Mouse (Mus musculus): ENCODE measurements around the gene Sept1. TPM values are rescaled to one million over a fixed set of nuclear protein-coding genes. Genes with fewer than 3 reads are reported as not detected.
"Not testable (repeated sequence)": the region's sequence is repeated elsewhere in the genome, so short reads cannot be mapped to it uniquely, and the experiment has no call there.

The Sept1 gene
- polyA plus RNA-seq, 1 experiment from 2014 or later = 15.8 TPM

- WGBS = 77% methylated on average over 3 of the region's 3 CpGs
- no peak for ATAC-seq (ENCODE audit: low FRiP score)
- Histone ChIP-seq H3K9ac (replicated peaks) (no peak overlapping the region), H3K27me3 (replicated peaks) (no peaks in the 10 kb centered on the region), H3K4me2 (no peak overlapping the region), H3K27ac (replicated peaks) (no peak overlapping the region), H3K9me3 (replicated peaks) (no peaks in the 10 kb centered on the region), H3K4me3 (replicated peaks) (no peak overlapping the region), H3K4me1 (no peaks in the 10 kb centered on the region), H3K36me3 (no peaks in the 10 kb centered on the region)
These were observed 47.3 kb downstream of the Sept1 start for GRCm38 (mm10) chr7:127185601-127186000.

GRCm38 (mm10) chr7:127184720-127185119, 48.2 kb downstream of the Sept1 start:
- Histone ChIP-seq H3K4me2 (no peak overlapping the region), H3K4me3 (replicated peaks) (no peak overlapping the region), H3K27ac (replicated peaks) (no peak overlapping the region), H3K9ac (replicated peaks) (no peak overlapping the region), H3K4me1 (no peaks in the 10 kb centered on the region), H3K27me3 (replicated peaks) (no peaks in the 10 kb centered on the region), H3K36me3 (no peaks in the 10 kb centered on the region), H3K9me3 (replicated peaks) (no peaks in the 10 kb centered on the region)
- 100% methylated on average over 1 of the region's 1 CpGs for WGBS
- no peak for ATAC-seq (ENCODE audit: low FRiP score)

GRCm38 (mm10) chr7:127183828-127184227, 49.1 kb downstream of the Sept1 start:
- Histone ChIP-seq H3K4me3 (replicated peaks) (no peak overlapping the region), H3K9ac (replicated peaks) (no peak overlapping the region)
- WGBS = 79% methylated on average over 6 of the region's 6 CpGs

GRCm38 (mm10) chr7:127183345-127183744, 49.6 kb downstream of the Sept1 start:
- Histone ChIP-seq H3K4me1 (no peaks in the 10 kb centered on the region), H3K27me3 (replicated peaks) (no peaks in the 10 kb centered on the region), H3K9ac (replicated peaks) (no peak overlapping the region), H3K4me3 (replicated peaks) (no peak overlapping the region), H3K27ac (replicated peaks) (no peak overlapping the region), H3K4me2 (no peak overlapping the region), H3K36me3 (no peaks in the 10 kb centered on the region), H3K9me3 (replicated peaks) (no peaks in the 10 kb centered on the region)
- no peak for ATAC-seq (ENCODE audit: low FRiP score)
- 83% methylated on average over 8 of the region's 8 CpGs for WGBS

More at GRCm38 (mm10) chr7:127183828-127184227, 49.1 kb downstream of the Sept1 start:
- ATAC-seq (ENCODE audit: low FRiP score) = no peak
- Histone ChIP-seq H3K9me3 (replicated peaks) (no peaks in the 10 kb centered on the region), H3K27ac (replicated peaks) (no peak overlapping the region), H3K27me3 (replicated peaks) (no peaks in the 10 kb centered on the region), H3K4me1 (no peaks in the 10 kb centered on the region), H3K36me3 (no peaks in the 10 kb centered on the region), H3K4me2 (no peak overlapping the region)

- not testable (repeated sequence) for H3K27me3 ChIP-seq (replicated peaks); H3K9me3 ChIP-seq (replicated peaks); H3K4me1 ChIP-seq; H3K9ac ChIP-seq (replicated peaks); H3K4me2 ChIP-seq; ATAC-seq (ENCODE audit: low FRiP score); H3K36me3 ChIP-seq; H3K27ac ChIP-seq (replicated peaks); H3K4me3 ChIP-seq (replicated peaks)
- 42% methylated on average over 3 of the region's 3 CpGs for WGBS
These were observed 51.2 kb downstream of the Sept1 start for GRCm38 (mm10) chr7:127181724-127182123.

GRCm38 (mm10) chr7:127180783-127181182, 52.1 kb downstream of the Sept1 start:
- WGBS = 79% methylated on average over 2 of the region's 2 CpGs
- no peaks in the 10 kb centered on the region for H3K9me3 ChIP-seq (replicated peaks)

GRCm38 (mm10) chr7:127176937-127177336, 56.0 kb downstream of the Sept1 start:
- H3K36me3 ChIP-seq = no peaks in the 10 kb centered on the region
- H3K4me2 ChIP-seq = no peak overlapping the region
- H3K9ac ChIP-seq (replicated peaks) = no peak overlapping the region
- no peak overlapping the region for H3K4me3 ChIP-seq (replicated peaks)
- H3K4me1 ChIP-seq = no peaks in the 10 kb centered on the region
- no peak overlapping the region for H3K27ac ChIP-seq (replicated peaks)
- WGBS = 76% methylated on average over 4 of the region's 4 CpGs
- H3K27me3 ChIP-seq (replicated peaks) = no peaks in the 10 kb centered on the region
- no peaks in the 10 kb centered on the region for H3K9me3 ChIP-seq (replicated peaks)
- no peak for ATAC-seq (ENCODE audit: low FRiP score)

More at GRCm38 (mm10) chr7:127180783-127181182, 52.1 kb downstream of the Sept1 start:
- no peak overlapping the region for H3K4me3 ChIP-seq (replicated peaks)
- no peaks in the 10 kb centered on the region for H3K36me3 ChIP-seq
- no peak for ATAC-seq (ENCODE audit: low FRiP score)
- no peaks in the 10 kb centered on the region for H3K4me1 ChIP-seq
- no peak overlapping the region for H3K27ac ChIP-seq (replicated peaks)
- H3K9ac ChIP-seq (replicated peaks) = no peak overlapping the region
- no peak overlapping the region for H3K4me2 ChIP-seq
- H3K27me3 ChIP-seq (replicated peaks) = no peaks in the 10 kb centered on the region

- Histone ChIP-seq H3K36me3 (no peaks in the 10 kb centered on the region), H3K4me2 (no peak overlapping the region), H3K9me3 (replicated peaks) (no peaks in the 10 kb centered on the region), H3K4me1 (no peaks in the 10 kb centered on the region), H3K27me3 (replicated peaks) (no peaks in the 10 kb centered on the region), H3K9ac (replicated peaks) (no peak overlapping the region), H3K4me3 (replicated peaks) (no peak overlapping the region), H3K27ac (replicated peaks) (no peak overlapping the region)
- WGBS = 94% methylated on average over 5 of the region's 5 CpGs
- no peak for ATAC-seq (ENCODE audit: low FRiP score)
These were observed 66.4 kb downstream of the Sept1 start for GRCm38 (mm10) chr7:127166501-127166900.

- no peak overlapping the region for H3K9ac ChIP-seq (replicated peaks)
- H3K36me3 ChIP-seq = no peaks in the 10 kb centered on the region
- no peaks in the 10 kb centered on the region for H3K27me3 ChIP-seq (replicated peaks)
- H3K4me2 ChIP-seq = no peak overlapping the region
- no peak overlapping the region for H3K4me3 ChIP-seq (replicated peaks)
- H3K27ac ChIP-seq (replicated peaks) = no peak overlapping the region
- ATAC-seq (ENCODE audit: low FRiP score) = no peak
- no peaks in the 10 kb centered on the region for H3K4me1 ChIP-seq
- WGBS = 90% methylated on average over 12 of the region's 12 CpGs
- H3K9me3 ChIP-seq (replicated peaks) = no peaks in the 10 kb centered on the region
These were observed 67.1 kb downstream of the Sept1 start for GRCm38 (mm10) chr7:127165607-127166493.

Other genes with a start within 250 kb of the Sept1 start
- gene Mvp, start 218.5 kb downstream of the Sept1 start, polyA plus RNA-seq (2015; fragmentation: Nextera tagmentation; extraction: Ambion mirVana) = 5.2 and 11.6 TPM in 2 replicates
- gene Pagr1b, start 216.6 kb downstream of the Sept1 start, polyA plus RNA-seq (2015; fragmentation: Nextera tagmentation; extraction: Ambion mirVana) = 0.79 and 1.2 TPM in 2 replicates
- gene Pagr1a, start 215.8 kb downstream of the Sept1 start, polyA plus RNA-seq (2015; fragmentation: Nextera tagmentation; extraction: Ambion mirVana) = 52.5 and 80.1 TPM in 2 replicates
- 18.8 and 54.5 TPM in 2 replicates for gene Gm42742, start 212.0 kb downstream of the Sept1 start, polyA plus RNA-seq (2015; fragmentation: Nextera tagmentation; extraction: Ambion mirVana)
- gene Prrt2, start 211.9 kb downstream of the Sept1 start, polyA plus RNA-seq (2015; fragmentation: Nextera tagmentation; extraction: Ambion mirVana) = 69.9 and 72.5 TPM in 2 replicates
- gene Maz, start 206.1 kb downstream of the Sept1 start, polyA plus RNA-seq (2015; fragmentation: Nextera tagmentation; extraction: Ambion mirVana) = 78.1 and 82.6 TPM in 2 replicates
- 20.0 and 40.9 TPM in 2 replicates for gene Kif22, start 190.7 kb downstream of the Sept1 start, polyA plus RNA-seq (2015; fragmentation: Nextera tagmentation; extraction: Ambion mirVana)
- not detected in 2 replicates for gene Zg16, start 145.8 kb downstream of the Sept1 start, polyA plus RNA-seq (2015; fragmentation: Nextera tagmentation; extraction: Ambion mirVana)
- 2.4 and 8.6 TPM in 2 replicates for gene AI467606, start 141.8 kb downstream of the Sept1 start, polyA plus RNA-seq (2015; fragmentation: Nextera tagmentation; extraction: Ambion mirVana)
- gene Qprt, start 110.9 kb downstream of the Sept1 start, polyA plus RNA-seq (2015; fragmentation: Nextera tagmentation; extraction: Ambion mirVana) = 0.75 and 1.1 TPM in 2 replicates
- 0.08 and 2.8 TPM in 2 replicates for gene Spn, start 95.3 kb downstream of the Sept1 start, polyA plus RNA-seq (2015; fragmentation: Nextera tagmentation; extraction: Ambion mirVana)
- gene Cd2bp2, start 37.1 kb downstream of the Sept1 start, polyA plus RNA-seq (2015; fragmentation: Nextera tagmentation; extraction: Ambion mirVana) = 64.2 and 65.8 TPM in 2 replicates
- gene Tbc1d10b, start 24.7 kb downstream of the Sept1 start, polyA plus RNA-seq (2015; fragmentation: Nextera tagmentation; extraction: Ambion mirVana) = 30.0 and 35.6 TPM in 2 replicates
- 42.1 and 72.2 TPM in 2 replicates for gene Mylpf, start 24.2 kb downstream of the Sept1 start, polyA plus RNA-seq (2015; fragmentation: Nextera tagmentation; extraction: Ambion mirVana)
- 47.5 and 48.8 TPM in 2 replicates for gene Zfp553, start 69 bp downstream of the Sept1 start, polyA plus RNA-seq (2015; fragmentation: Nextera tagmentation; extraction: Ambion mirVana)
- 72.3 and 83.5 TPM in 2 replicates for gene Zfp771, start 11.1 kb upstream of the Sept1 start, polyA plus RNA-seq (2015; fragmentation: Nextera tagmentation; extraction: Ambion mirVana)
- 128 and 136 TPM in 2 replicates for gene Dctpp1, start 27.6 kb upstream of the Sept1 start, polyA plus RNA-seq (2015; fragmentation: Nextera tagmentation; extraction: Ambion mirVana)
- gene Sephs2, start 40.9 kb upstream of the Sept1 start, polyA plus RNA-seq (2015; fragmentation: Nextera tagmentation; extraction: Ambion mirVana) = 67.5 and 73.1 TPM in 2 replicates
- gene Itgal, start 63.1 kb upstream of the Sept1 start, polyA plus RNA-seq (2015; fragmentation: Nextera tagmentation; extraction: Ambion mirVana) = 0.18 and 5.4 TPM in 2 replicates
- gene Zfp768, start 112.5 kb upstream of the Sept1 start, polyA plus RNA-seq (2015; fragmentation: Nextera tagmentation; extraction: Ambion mirVana) = 17.4 and 17.8 TPM in 2 replicates
- gene Zfp747, start 142.9 kb upstream of the Sept1 start, polyA plus RNA-seq (2015; fragmentation: Nextera tagmentation; extraction: Ambion mirVana) = 8.1 and 8.5 TPM in 2 replicates
- gene 9130019O22Rik, start 154.0 kb upstream of the Sept1 start, polyA plus RNA-seq (2015; fragmentation: Nextera tagmentation; extraction: Ambion mirVana) = 4.4 and 4.8 TPM in 2 replicates
- gene E430018J23Rik, start 160.5 kb upstream of the Sept1 start, polyA plus RNA-seq (2015; fragmentation: Nextera tagmentation; extraction: Ambion mirVana) = 5.0 and 5.2 TPM in 2 replicates
- 4.2 and 6.3 TPM in 2 replicates for gene Zfp764, start 173.7 kb upstream of the Sept1 start, polyA plus RNA-seq (2015; fragmentation: Nextera tagmentation; extraction: Ambion mirVana)
- gene Zfp688, start 188.9 kb upstream of the Sept1 start, polyA plus RNA-seq (2015; fragmentation: Nextera tagmentation; extraction: Ambion mirVana) = 29.2 and 30.6 TPM in 2 replicates
- 13.4 TPM in 2 replicates for gene Zfp689, start 216.0 kb upstream of the Sept1 start, polyA plus RNA-seq (2015; fragmentation: Nextera tagmentation; extraction: Ambion mirVana)
- gene Prr14, start 226.5 kb upstream of the Sept1 start, polyA plus RNA-seq (2015; fragmentation: Nextera tagmentation; extraction: Ambion mirVana) = 35.9 and 37.5 TPM in 2 replicates
- 10.7 and 12.2 TPM in 2 replicates for gene Fbrs, start 246.1 kb upstream of the Sept1 start, polyA plus RNA-seq (2015; fragmentation: Nextera tagmentation; extraction: Ambion mirVana)

Data from neural tube, embryonic 15.5 days (tissue).